Mouse (Mus musculus) kidney, adult 2 months (tissue): ENCODE data around the gene Capn10. TPM values are rescaled to one million over a fixed set of nuclear protein-coding genes. Genes with fewer than 3 reads are reported as not detected.

Experiments
- DNase-seq: peaks from one replicate; pipeline ENCODE4 v3.0.0; 2021
- H3K27ac ChIP-seq: fragments of 200-500 bp; 2 replicates; pipeline ENCODE4 v1.5.1; 2012; ENCODE audit warnings: low read depth, low read length, control low read depth, inconsistent platforms; ENCODE audit not compliant: insufficient read depth
- H3K27me3 ChIP-seq: fragments of 200-500 bp; replicated peaks from 2 replicates; pipeline ENCODE4 v1.6.1; 2012; ENCODE audit warnings: mild to moderate bottlenecking, moderate library complexity, low read length, inconsistent platforms; ENCODE audit not compliant: control insufficient read depth, insufficient read depth
- H3K36me3 ChIP-seq: fragments of 200-500 bp; 2 replicates; pipeline ENCODE4 v1.6.1; 2012; ENCODE audit warnings: mild to moderate bottlenecking, moderate library complexity, low read length, inconsistent platforms; ENCODE audit not compliant: control insufficient read depth, insufficient read depth
- H3K4me1 ChIP-seq: fragments of 200-500 bp; 2 replicates; pipeline ENCODE4 v1.6.1; 2011; ENCODE audit warnings: low read length; ENCODE audit not compliant: control insufficient read depth, insufficient read depth
- H3K4me3 ChIP-seq: fragments of 200-500 bp; 2 replicates; pipeline ENCODE4 v1.5.1; 2011; ENCODE audit warnings: mild to moderate bottlenecking, low read depth, low read length, control low read depth; ENCODE audit not compliant: insufficient read depth
- CTCF ChIP-seq: fragments of 200-500 bp; conservative IDR thresholded peaks from 2 replicates; pipeline ENCODE4 v1.5.1; 2011; ENCODE audit warnings: low read depth, mild to moderate bottlenecking, control low read depth, low read length, moderate library complexity, mixed read lengths; ENCODE audit not compliant: insufficient read depth, insufficient read length
- POLR2A ChIP-seq: fragments of 200-500 bp; IDR thresholded peaks from one replicate; pipeline ENCODE4 v1.6.1; 2011; ENCODE audit warnings: low read depth, low read length, control low read depth
- WGBS: fragments of 180-500 bp; shearing (Covaris S2); methylation state at CpG from one replicate; pipeline ENCODE4 v1.1.7; 2018; 5-methylcytosine and 5-hydroxymethylcytosine counted together
- polyA plus RNA-seq: library from polyadenylated mRNA; depleted of rRNA; stranded (reverse); fragments of >200 nt; gene quantifications from 2 replicates; pipeline ENCODE4 v1.2.3, GENCODE M21; 2012

Gene Capn10
- polyA plus RNA-seq, 1 experiment: 38.9 TPM

DNA sequence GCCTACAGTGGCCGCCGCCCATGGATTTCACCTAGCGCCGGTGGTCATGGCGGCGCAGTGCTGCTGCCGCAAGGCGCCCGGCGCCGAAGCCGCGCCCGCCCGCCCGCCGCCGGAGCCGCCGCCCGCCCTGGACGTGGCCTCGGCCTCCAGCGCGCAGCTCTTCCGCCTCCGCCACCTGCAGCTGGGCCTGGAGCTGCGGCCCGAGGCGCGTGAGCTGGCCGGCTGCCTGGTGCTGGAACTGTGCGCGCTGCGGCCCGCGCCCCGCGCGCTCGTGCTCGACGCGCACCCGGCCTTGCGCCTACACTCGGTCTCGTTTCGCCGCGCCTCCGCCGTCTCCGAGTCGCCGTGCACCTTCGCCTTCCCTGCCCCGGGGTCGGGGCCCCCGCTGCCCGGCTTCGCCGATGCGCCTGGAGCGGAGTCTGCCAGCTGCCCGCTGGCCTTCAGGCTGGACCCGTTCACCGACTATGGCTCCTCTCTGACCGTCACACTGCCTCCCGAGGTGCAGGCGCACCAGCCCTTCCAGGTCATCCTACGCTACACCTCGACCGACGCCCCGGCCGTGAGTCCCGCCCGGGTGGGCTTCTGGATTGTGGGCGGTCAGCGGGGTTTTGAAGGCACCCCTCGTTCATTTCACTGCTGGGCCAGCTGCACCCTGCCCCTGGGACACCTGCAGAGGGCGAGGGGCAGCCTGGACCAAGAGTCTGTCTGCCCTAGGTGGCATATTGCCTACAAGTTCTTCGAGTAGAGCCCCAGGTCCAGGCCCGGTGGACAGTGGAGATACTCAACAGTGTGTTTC lies 23.1 kb upstream of the Capn10 start:
- Histone ChIP-seq H3K36me3 (no peaks in the 10 kb centered on the region), H3K4me3 (peak overlapping the region; percentile 47), H3K27me3 (no peaks in the 10 kb centered on the region), H3K27ac (peak overlapping the region; percentile 49; the same call in 1 of the 2 replicates), H3K4me1 (peaks cover 26% of the 10 kb centered on the region)
- TF ChIP-seq CTCF: no peak
- peak; percentile 66 for DNase-seq
- WGBS: 3% methylated on average over 77 of the region's 85 CpGs

DNA sequence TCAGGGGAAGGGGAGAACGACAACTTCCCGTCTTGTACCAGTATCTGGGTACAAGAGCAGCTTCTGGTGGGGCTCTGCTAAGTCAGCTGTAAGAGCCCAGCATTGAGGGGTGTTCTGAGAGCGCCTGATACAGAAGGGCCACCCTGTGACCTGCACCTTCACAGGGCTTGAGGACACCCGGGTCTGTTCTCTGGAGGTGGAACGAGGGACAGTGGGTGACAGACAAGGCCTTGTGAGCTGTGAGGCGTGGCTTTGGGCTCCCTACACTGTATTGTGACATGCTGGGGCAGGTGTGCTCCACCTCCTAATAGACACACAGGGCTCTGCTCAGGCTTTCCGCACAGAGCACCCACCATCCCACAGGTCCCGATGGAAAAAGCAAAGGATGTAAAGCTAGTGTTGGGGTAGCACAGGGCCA lies 22.4 kb upstream of the Capn10 start:
- H3K4me3 ChIP-seq: peak overlapping the region; percentile 47
- WGBS: 18% methylated on average over 8 of the region's 8 CpGs
- H3K4me1 ChIP-seq: peaks cover 26% of the 10 kb centered on the region
- H3K27ac ChIP-seq: peak overlapping the region; percentile 49; the same call in 1 of the 2 replicates
- DNase-seq: peak; percentile 42
- H3K36me3 ChIP-seq: no peaks in the 10 kb centered on the region
- no peaks in the 10 kb centered on the region for H3K27me3 ChIP-seq
- TF ChIP-seq POLR2A (no peak), CTCF (no peak)

GRCm38 (mm10) chr1:92912286-92912685 lies 21.9 kb upstream of the Capn10 start:
- no peaks in the 10 kb centered on the region for H3K36me3 ChIP-seq
- peak overlapping the region; percentile 47 for H3K4me3 ChIP-seq
- DNase-seq: no peak
- no peak overlapping the region; the same call in 1 of the 2 replicates for H3K27ac ChIP-seq
- peaks cover 26% of the 10 kb centered on the region for H3K4me1 ChIP-seq
- 28% methylated on average over 1 of the region's 1 CpGs for WGBS
- H3K27me3 ChIP-seq: no peaks in the 10 kb centered on the region
- TF ChIP-seq CTCF: no peak; the same call in 1 of the 2 replicates
- TF ChIP-seq POLR2A: no peak

DNA sequence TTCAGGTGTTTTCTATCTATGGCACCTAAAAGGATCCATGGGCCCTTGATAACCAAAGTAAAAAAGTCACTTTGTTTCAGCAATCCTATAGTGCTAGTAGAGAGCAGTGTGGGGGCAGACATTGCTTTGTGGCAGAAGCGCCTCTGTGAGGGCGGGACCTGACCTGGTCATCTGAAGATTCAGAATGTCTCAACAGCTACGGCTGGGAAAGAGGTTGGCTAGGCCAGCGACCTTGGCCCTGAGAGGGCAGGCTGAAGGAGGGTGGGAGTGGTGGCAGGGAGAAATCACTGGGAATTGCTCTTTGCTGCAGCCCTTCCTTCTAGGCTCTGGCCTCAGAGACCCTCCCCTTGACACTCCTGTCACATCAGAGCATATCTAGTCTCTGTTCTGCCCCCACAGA lies 19.9 kb upstream of the Capn10 start:
- no peak for DNase-seq
- WGBS: 68% methylated on average over 4 of the region's 4 CpGs
- no peaks in the 10 kb centered on the region for H3K36me3 ChIP-seq

GRCm38 (mm10) chr1:92914993-92915392 lies 19.2 kb upstream of the Capn10 start:
- no peak for DNase-seq
- Histone ChIP-seq H3K27me3 (no peaks in the 10 kb centered on the region), H3K4me3 (no peak overlapping the region), H3K27ac (no peak overlapping the region), H3K4me1 (peaks cover 12% of the 10 kb centered on the region), H3K36me3 (no peaks in the 10 kb centered on the region)
- no peak for TF ChIP-seq CTCF
- TF ChIP-seq POLR2A: no peak
- 85% methylated on average over 11 of the region's 11 CpGs for WGBS

More for the DNA sequence above, 19.9 kb upstream of the Capn10 start:
- TF ChIP-seq CTCF: no peak
- TF ChIP-seq POLR2A: no peak
- H3K27ac ChIP-seq: no peak overlapping the region
- H3K27me3 ChIP-seq: no peaks in the 10 kb centered on the region
- H3K4me3 ChIP-seq: no peak overlapping the region
- H3K4me1 ChIP-seq: peaks cover 19% of the 10 kb centered on the region

DNA sequence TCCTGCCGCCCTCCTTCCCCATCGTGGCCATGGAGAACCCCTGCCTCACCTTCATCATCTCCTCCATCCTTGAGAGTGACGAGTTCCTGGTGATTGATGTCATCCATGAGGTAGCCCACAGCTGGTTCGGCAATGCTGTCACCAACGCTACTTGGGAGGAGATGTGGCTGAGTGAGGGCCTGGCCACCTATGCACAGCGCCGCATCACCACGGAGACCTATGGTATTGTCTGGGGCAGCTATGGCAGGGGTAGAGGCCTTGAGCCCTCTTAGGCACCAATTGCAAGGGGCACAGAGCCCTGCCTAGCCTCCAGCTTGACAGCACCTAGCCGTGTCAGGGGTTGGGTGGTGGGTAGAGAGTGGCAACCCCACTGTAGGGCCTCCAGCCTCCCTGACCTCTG lies 17.5 kb upstream of the Capn10 start:
- Histone ChIP-seq H3K27ac (no peak overlapping the region), H3K27me3 (no peaks in the 10 kb centered on the region), H3K4me3 (no peak overlapping the region), H3K4me1 (0 out of 2 replicates have a peak, but pooled peaks cover 8% of the 10 kb centered on the region), H3K36me3 (no peaks in the 10 kb centered on the region)
- DNase-seq: no peak
- 90% methylated on average over 9 of the region's 9 CpGs for WGBS
- TF ChIP-seq CTCF (no peak), POLR2A (no peak)

DNA sequence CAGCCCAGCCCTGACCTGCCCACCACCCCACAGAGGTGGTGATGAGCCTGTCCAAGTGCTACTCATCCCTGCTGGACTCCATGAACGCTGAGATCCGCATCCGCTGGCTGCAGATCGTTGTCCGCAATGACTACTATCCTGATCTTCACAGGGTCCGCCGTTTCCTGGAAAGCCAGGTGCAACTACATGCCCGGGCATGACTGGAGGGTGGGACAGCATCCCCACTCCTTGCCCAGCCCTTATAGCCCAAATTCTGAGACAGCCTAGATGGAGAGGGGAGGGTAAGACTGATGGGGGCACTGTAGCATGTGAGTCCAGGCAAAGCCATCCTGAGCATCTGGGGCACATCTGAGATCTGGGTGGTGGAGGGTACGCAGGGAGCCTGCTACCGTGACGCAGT lies 15.0 kb upstream of the Capn10 start:
- Histone ChIP-seq H3K36me3 (no peaks in the 10 kb centered on the region), H3K27ac (no peak overlapping the region), H3K4me1 (no peaks in the 10 kb centered on the region), H3K4me3 (no peak overlapping the region), H3K27me3 (no peaks in the 10 kb centered on the region)
- WGBS: 97% methylated on average over 11 of the region's 11 CpGs
- no peak for DNase-seq
- no peak for TF ChIP-seq POLR2A
- no peak for TF ChIP-seq CTCF
